Mouse (Mus musculus) embryonic facial prominence, embryonic 11.5 days (tissue): Measurements from ENCODE around the gene Lnp1. TPM values are rescaled to one million over a fixed set of nuclear protein-coding genes. Genes with fewer than 3 reads are reported as not detected.
"Not testable (repeated sequence)": the region's sequence is repeated elsewhere in the genome, so short reads cannot be mapped to it uniquely, and the experiment has no call there.

Source experiments
- ATAC-seq: fragments of 200-750 bp; cut with Nextera tagmentation; replicated peaks from 2 replicates; pipeline ENCODE4 v1.8.0; 2017; ENCODE audit warnings: low read depth; ENCODE audit not compliant: insufficient number of reproducible peaks, low FRiP score, low TSS enrichment
- DNase-seq: peaks from one replicate; pipeline ENCODE4 v3.0.0-alpha.2; 2015; ENCODE audit warnings: low spot score
- H3K27ac ChIP-seq: fragments of 300-500 bp; sonication (generic); replicated peaks from 2 replicates; pipeline ENCODE4 v1.5.1; 2014; ENCODE audit warnings: mild to moderate bottlenecking, low read depth, low read length, control low read depth
- H3K27me3 ChIP-seq: fragments of 300-500 bp; sonication (generic); 2 replicates; pipeline ENCODE4 v1.6.1; 2014; ENCODE audit warnings: mild to moderate bottlenecking, low read length, moderate library complexity, mixed read lengths; ENCODE audit not compliant: control insufficient read depth, insufficient read depth
- H3K36me3 ChIP-seq: fragments of 300-500 bp; sonication (generic); replicated peaks from 2 replicates; pipeline ENCODE4 v1.6.1; 2014; ENCODE audit warnings: low read depth, mild to moderate bottlenecking, low read length, moderate library complexity, mixed read lengths; ENCODE audit not compliant: control insufficient read depth, insufficient read depth
- H3K4me1 ChIP-seq: fragments of 300-500 bp; sonication (generic); 2 replicates; pipeline ENCODE4 v1.6.1; 2014; ENCODE audit warnings: low read length, mixed read lengths; ENCODE audit not compliant: control insufficient read depth, insufficient read depth
- H3K4me2 ChIP-seq: fragments of 300-500 bp; sonication (generic); 2 replicates; pipeline ENCODE4 v1.6.1; 2014; ENCODE audit warnings: low read depth, mild to moderate bottlenecking, control low read depth, low read length, moderate library complexity
- H3K4me3 ChIP-seq: fragments of 300-500 bp; sonication (generic); 2 replicates; pipeline ENCODE4 v1.5.1; 2014; ENCODE audit warnings: low read depth, low read length, control low read depth
- H3K9ac ChIP-seq: fragments of 300-500 bp; sonication (generic); replicated peaks from 2 replicates; pipeline ENCODE4 v1.6.1; 2014; ENCODE audit warnings: mild to moderate bottlenecking, control low read depth, low read length
- H3K9me3 ChIP-seq: fragments of 300-500 bp; sonication (generic); replicated peaks from 2 replicates; pipeline ENCODE4 v1.6.1; 2016; ENCODE audit warnings: mild to moderate bottlenecking, low read length, inconsistent platforms, mixed read lengths; ENCODE audit not compliant: control insufficient read depth
- WGBS: fragments of 180-500 bp; shearing (Covaris S2); extraction: QIAGEN DNeasy Blood & Tissue Kit; methylation state at CpG from one replicate; pipeline ENCODE4 v1.1.7; 2014; 5-methylcytosine and 5-hydroxymethylcytosine counted together
- polyA plus RNA-seq: library from polyadenylated mRNA; unstranded; fragments of >200 nt; fragmentation: Nextera tagmentation; extraction: Ambion mirVana; gene quantifications from 2 replicates; pipeline ENCODE4 v1.2.1, GENCODE M21; 2014

Lnp1 gene
- polyA plus RNA-seq, 1 experiment from 2014 or later, result not detected

GRCm38 (mm10) chr16:56902206-56902605 lies 25.7 kb downstream of the Lnp1 start:
- H3K9ac ChIP-seq, H3K9me3 ChIP-seq, H3K4me1 ChIP-seq, H3K27ac ChIP-seq, H3K4me2 ChIP-seq, H3K27me3 ChIP-seq, H3K4me3 ChIP-seq, H3K36me3 ChIP-seq, DNase-seq, ATAC-seq: not testable (repeated sequence)
- 65% methylated on average over 3 of the region's 3 CpGs for WGBS

DNA sequence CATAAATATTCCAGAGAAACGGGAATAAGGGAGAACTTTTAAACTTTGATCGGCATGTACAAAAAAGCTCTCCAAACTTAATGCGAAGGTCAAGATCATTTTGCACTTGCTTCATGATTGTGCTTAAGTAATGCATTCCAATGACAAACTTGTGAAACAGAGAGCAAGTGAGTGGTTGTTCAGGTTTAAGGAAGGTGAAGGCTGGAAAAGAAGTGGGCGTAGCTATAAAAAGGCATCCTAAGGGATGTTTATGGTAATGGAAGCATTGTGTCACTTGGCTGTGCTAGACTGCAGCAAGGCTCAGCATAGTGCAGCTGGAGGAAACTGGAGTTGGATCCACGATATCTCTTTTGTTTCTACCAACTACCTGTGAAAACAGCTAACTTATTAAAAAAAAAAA lies 36.3 kb downstream of the Lnp1 start:
- Histone ChIP-seq H3K4me2 (no peak overlapping the region), H3K9ac (no peak overlapping the region), H3K9me3 (no peaks in the 10 kb centered on the region), H3K4me1 (no peaks in the 10 kb centered on the region), H3K27me3 (no peaks in the 10 kb centered on the region), H3K4me3 (no peak overlapping the region), H3K36me3 (no peaks in the 10 kb centered on the region), H3K27ac (no peak overlapping the region)
- 90% methylated on average over 5 of the region's 5 CpGs for WGBS
- DNase-seq, result no peak
- ATAC-seq, result no peak

DNA sequence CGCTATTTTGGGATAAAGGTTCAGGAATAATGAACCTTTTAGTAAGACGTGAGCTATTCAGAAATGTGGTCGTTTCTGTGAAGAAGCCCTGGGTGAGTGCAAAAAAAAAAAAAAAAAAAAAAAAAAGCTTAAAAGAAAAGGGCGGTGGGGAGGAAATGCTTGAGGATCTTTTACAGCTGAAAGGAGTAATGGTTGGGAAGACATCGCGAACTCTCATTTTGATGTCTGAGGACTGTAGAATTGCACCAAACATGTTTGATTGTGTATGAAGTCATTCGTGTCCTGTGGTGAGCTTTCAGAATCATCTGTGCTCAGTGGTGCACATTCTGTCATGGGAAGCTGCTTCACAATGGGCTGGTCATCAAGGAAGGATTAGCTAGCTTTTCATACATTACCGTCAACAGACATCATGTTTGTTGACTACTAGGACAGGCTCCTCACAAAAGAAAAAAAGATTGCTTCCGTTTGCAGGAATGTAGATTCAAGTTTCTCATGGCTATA lies 41.2 kb downstream of the Lnp1 start:
- no peak for DNase-seq
- WGBS, result 25% methylated on average over 9 of the region's 9 CpGs
- H3K9ac ChIP-seq, result no peak overlapping the region; the same call in 1 of the 2 replicates

DNA sequence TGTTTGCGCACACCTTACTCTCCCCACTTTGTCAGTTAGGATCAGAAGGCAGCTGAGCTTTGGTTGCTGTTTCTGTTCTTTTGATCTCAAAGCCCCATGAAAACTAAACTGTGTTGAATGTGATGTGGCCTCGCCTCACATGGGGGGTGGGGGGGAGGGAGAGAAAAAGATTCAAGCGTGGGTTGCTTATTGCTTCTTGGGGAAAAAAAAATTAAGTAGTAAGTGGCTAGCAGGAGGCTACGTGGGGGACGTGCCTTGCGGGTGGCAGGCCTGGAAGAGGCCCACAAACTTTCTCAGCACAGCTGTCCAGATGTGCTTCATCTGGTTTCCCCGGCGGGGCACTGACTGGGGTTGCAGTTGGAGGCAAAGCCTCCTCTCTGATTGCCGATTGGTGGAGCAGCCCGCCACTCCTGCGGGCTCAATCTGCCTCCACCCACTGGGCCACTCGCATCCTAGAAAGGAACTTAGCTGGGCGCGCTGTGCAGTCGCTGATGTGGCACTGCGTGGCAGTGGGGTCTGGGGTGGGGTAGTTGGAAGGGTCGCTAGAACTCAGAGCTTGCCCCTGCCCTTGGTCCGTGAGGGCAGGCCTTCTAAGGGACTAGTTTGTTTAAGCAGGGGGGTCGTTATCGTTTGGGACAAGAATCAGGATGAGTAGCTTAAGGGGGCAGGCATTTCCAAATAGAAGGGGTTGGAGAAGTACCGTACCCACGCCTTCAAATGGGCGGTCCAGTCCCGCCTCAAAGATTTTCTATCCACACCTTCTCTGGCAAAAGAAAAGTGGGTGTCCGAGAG lies 41.8 kb downstream of the Lnp1 start, which contains the start of gene Tmem45a:
Tmem45a (minus strand) TSS at position 343 of the 792 bp plus-strand sequence.
- no peaks in the 10 kb centered on the region for H3K36me3 ChIP-seq
- peak within 1 kb of the TSS; percentile 60 for H3K4me2 ChIP-seq
- H3K4me1 ChIP-seq, result no peaks in the 10 kb centered on the region
- ATAC-seq, result peak; percentile 99
- H3K9ac ChIP-seq, result peak within 1 kb of the TSS; percentile 23
- no peaks in the 10 kb centered on the region for H3K27me3 ChIP-seq
- DNase-seq, result peak; percentile 94
- no peak within 1 kb of the TSS for H3K27ac ChIP-seq
- no peaks in the 10 kb centered on the region for H3K9me3 ChIP-seq
- 4% methylated on average over 25 of the region's 25 CpGs for WGBS
- peak within 1 kb of the TSS; percentile 38 for H3K4me3 ChIP-seq

More for the DNA sequence above, 41.2 kb downstream of the Lnp1 start:
- Histone ChIP-seq H3K36me3 (no peaks in the 10 kb centered on the region), H3K27ac (no peak overlapping the region), H3K9me3 (no peaks in the 10 kb centered on the region), H3K4me3 (peak overlapping the region; percentile 38), H3K4me2 (peak overlapping the region; percentile 60), H3K27me3 (no peaks in the 10 kb centered on the region), H3K4me1 (no peaks in the 10 kb centered on the region)
- no peak for ATAC-seq

DNA sequence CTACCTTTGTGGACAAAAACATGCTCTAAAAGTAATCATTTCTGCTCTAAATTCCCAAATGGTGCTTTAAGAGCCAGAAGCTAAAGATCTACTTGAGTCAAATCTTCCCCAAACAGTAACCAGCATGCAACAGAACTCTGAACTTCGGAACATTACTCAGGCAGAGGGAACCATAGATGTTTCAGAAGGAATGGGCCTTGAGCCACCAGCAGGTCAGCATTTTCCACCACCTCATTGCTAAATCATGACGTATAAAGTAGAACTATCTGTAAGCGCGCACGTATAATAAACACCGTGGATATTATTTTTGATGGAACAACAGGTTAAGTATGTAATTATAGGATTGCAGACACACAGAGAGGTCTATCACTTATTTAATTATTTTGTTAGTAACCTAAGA lies 43.0 kb downstream of the Lnp1 start:
- no peaks in the 10 kb centered on the region for H3K36me3 ChIP-seq
- H3K4me3 ChIP-seq, result no peak overlapping the region
- ATAC-seq, result no peak
- H3K9me3 ChIP-seq, result no peaks in the 10 kb centered on the region
- H3K4me1 ChIP-seq, result no peaks in the 10 kb centered on the region
- no peak overlapping the region for H3K27ac ChIP-seq
- H3K9ac ChIP-seq, result no peak overlapping the region
- WGBS, result 96% methylated on average over 6 of the region's 6 CpGs
- H3K27me3 ChIP-seq, result no peaks in the 10 kb centered on the region
- no peak for DNase-seq
- H3K4me2 ChIP-seq, result no peak overlapping the region

DNA sequence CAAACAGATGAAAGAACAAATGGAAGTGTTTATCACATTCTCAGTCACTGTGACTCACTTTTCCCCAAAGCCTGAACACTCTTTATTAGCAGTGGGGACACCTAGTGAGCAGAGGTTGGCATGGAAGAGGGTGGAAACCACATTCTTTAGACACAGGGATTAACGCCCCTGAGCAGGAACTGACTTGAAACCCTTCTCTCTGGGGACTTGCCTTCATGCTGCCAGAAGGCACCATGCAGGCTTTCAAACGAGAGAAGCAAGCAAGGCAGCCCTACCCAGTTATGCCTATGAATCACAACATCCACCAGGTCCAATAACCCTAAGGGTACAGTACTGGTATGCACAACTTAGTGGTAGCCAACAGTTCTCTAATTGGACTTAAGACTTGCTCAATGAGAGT lies 54.5 kb downstream of the Lnp1 start:
- 33% methylated on average over 2 of the region's 2 CpGs for WGBS

GRCm38 (mm10) chr16:56870458-56870857 lies 57.4 kb downstream of the Lnp1 start:
- WGBS, result 87% methylated on average over 3 of the region's 3 CpGs
- DNase-seq (no peak), ATAC-seq (no peak)
- no peak overlapping the region for H3K4me2 ChIP-seq
- H3K27me3 ChIP-seq, result no peaks in the 10 kb centered on the region
- H3K4me1 ChIP-seq, result no peaks in the 10 kb centered on the region
- H3K9ac ChIP-seq, result no peak overlapping the region
- no peak overlapping the region for H3K27ac ChIP-seq
- H3K4me3 ChIP-seq, result no peak overlapping the region
- H3K36me3 ChIP-seq, result no peaks in the 10 kb centered on the region
- H3K9me3 ChIP-seq, result no peaks in the 10 kb centered on the region

More for the DNA sequence above, 54.5 kb downstream of the Lnp1 start:
- H3K9ac ChIP-seq, result no peak overlapping the region
- no peaks in the 10 kb centered on the region for H3K9me3 ChIP-seq
- H3K36me3 ChIP-seq, result no peaks in the 10 kb centered on the region
- H3K4me2 ChIP-seq, result no peak overlapping the region
- no peaks in the 10 kb centered on the region for H3K4me1 ChIP-seq
- DNase-seq (no peak), ATAC-seq (no peak)
- H3K27ac ChIP-seq, result no peak overlapping the region
- H3K27me3 ChIP-seq, result no peaks in the 10 kb centered on the region
- no peak overlapping the region for H3K4me3 ChIP-seq

- no peak overlapping the region for H3K27ac ChIP-seq
- no peak overlapping the region for H3K4me3 ChIP-seq
- ATAC-seq (no peak), DNase-seq (no peak)
- no peak overlapping the region for H3K9ac ChIP-seq
- no peaks in the 10 kb centered on the region for H3K36me3 ChIP-seq
- H3K4me2 ChIP-seq, result no peak overlapping the region
- H3K4me1 ChIP-seq, result no peaks in the 10 kb centered on the region
- H3K9me3 ChIP-seq, result no peaks in the 10 kb centered on the region
- 83% methylated on average over 5 of the region's 5 CpGs for WGBS
- H3K27me3 ChIP-seq, result no peaks in the 10 kb centered on the region
These were observed 59.5 kb downstream of the Lnp1 start for GRCm38 (mm10) chr16:56868361-56868760.
